Mouse (Mus musculus) ES-Bruce4 (cell line): ENCODE data around the gene Cmtm1.

Source experiments
- CTCF ChIP-seq: IDR thresholded peaks from one replicate; pipeline ENCODE4 v1.8.1; 2011; ENCODE audit warnings: low read depth, low read length
- POLR2A ChIP-seq: IDR thresholded peaks from one replicate; pipeline ENCODE4 v1.8.1; 2011; ENCODE audit warnings: low read length; ENCODE audit not compliant: insufficient read depth

DNA sequence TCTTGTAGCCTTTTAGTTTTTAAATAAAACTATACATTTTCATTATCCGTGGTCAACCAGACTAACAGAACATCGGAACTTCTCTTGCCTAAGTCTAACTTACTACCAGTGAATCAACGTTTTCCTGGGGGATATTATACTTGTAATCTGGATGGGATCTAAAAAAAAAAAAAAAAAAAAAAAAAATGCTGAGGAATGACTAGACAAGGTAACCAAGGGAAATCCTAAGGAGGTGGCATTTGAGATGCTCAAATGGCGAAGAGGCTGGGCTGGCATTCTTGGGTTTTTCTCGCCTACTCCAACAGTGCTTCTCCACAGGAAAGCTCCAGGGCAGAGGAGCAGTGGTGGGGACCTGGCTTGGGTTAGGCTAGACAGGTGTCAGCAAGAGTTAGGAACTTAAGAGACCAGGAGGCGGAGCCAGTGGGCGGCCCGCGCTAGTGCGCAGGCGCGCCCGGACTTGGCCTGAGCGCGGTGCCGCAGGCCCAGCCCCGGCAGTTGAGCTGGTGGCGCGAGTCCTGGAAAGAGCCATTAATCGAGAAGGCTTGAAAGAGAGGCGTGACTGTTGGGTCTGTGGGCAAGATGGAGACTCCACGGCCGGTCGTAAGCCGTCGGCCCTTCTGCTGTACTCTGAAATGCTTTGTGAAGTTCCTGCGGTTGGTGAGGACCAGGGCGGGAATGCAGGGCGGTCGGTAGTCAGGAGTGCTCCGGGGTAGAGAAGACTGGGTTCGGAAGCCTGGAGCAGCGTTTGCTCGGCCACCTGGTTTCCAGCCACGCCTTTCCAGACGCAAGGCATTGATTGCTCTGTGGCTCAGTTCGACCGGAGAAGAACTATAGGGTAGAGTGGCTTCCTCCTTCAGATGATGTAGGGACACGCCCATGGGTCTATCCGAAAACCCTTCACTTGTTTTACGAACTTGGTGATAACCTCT lies 59.2 kb downstream of the Cmtm1 start, which contains the start of gene Cklf:
- TF ChIP-seq POLR2A (peak; percentile 96), CTCF (no peak)
